Mouse (Mus musculus): ENCODE data around the gene 3110082J24Rik.

DNA sequence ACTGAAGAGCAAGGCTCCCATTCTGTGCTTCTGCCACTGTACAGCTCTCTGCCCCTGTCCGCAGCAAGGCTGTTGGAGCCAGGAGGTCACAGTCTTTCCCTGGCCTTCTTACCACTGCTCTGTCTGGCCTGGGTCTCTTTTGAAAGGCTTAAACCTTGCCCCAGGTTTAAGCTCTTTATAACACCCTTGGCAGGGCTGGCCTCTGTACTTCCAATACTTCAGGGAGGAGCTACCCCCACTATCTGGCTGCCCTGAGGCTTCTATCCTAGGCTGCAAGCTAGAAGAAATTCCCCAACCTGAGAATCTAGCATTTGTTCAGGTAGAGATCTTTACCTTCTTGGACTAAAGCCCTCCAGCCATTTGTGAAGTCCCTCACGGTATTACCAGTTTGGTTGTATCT lies 4.0 kb upstream of the 3110082J24Rik start:
- no peak for TF ChIP-seq POLR2A (IDR thresholded peaks at IDR 0.05; ENCODE audit: low read depth, low read length)
- TF ChIP-seq CTCF (IDR thresholded peaks at IDR 0.05; ENCODE audit: extremely low read depth, insufficient read depth, insufficient read length, insufficient replicate concordance): no peak

Data from spleen, adult 2 months (tissue).